Mouse (Mus musculus): ENCODE measurements around the gene Gm20708.
A peak's percentile ranks its signal among the peaks of the same experiment; 100 is the strongest.
"Not testable (repeated sequence)": the region's sequence is repeated elsewhere in the genome, so short reads cannot be mapped to it uniquely, and the experiment has no call there.

Gene Gm20708

GRCm38 (mm10) chr11:117810401-117811046 is 1.1 kb downstream of the Gm20708 start:
- peak; percentile 65 for DNase-seq (ENCODE audit: low read depth, low spot score)

- DNase-seq (ENCODE audit: low read depth, low spot score), result no peak
These were observed 4.4 kb downstream of the Gm20708 start for GRCm38 (mm10) chr11:117813867-117814266.

- DNase-seq (ENCODE audit: low read depth, low spot score), result no peak
These were observed 5.4 kb downstream of the Gm20708 start for GRCm38 (mm10) chr11:117814704-117815366.

- not testable (repeated sequence) for DNase-seq (ENCODE audit: low read depth, low spot score)
These were observed 6.4 kb downstream of the Gm20708 start for GRCm38 (mm10) chr11:117815850-117816249.

GRCm38 (mm10) chr11:117816389-117816996 is 7.0 kb downstream of the Gm20708 start:
- DNase-seq (ENCODE audit: low read depth, low spot score), result no peak

GRCm38 (mm10) chr11:117819095-117819494 is 9.6 kb downstream of the Gm20708 start:
- DNase-seq (ENCODE audit: low read depth, low spot score), result no peak

GRCm38 (mm10) chr11:117820173-117820572 is 10.7 kb downstream of the Gm20708 start:
- DNase-seq (ENCODE audit: low read depth, low spot score), result no peak

- no peak for DNase-seq (ENCODE audit: low read depth, low spot score)
These were observed 12.4 kb downstream of the Gm20708 start for GRCm38 (mm10) chr11:117821868-117822267.

GRCm38 (mm10) chr11:117822728-117823241 is 13.3 kb downstream of the Gm20708 start:
- DNase-seq (ENCODE audit: low read depth, low spot score), result no peak

- no peak for DNase-seq (ENCODE audit: low read depth, low spot score)
These were observed 13.9 kb downstream of the Gm20708 start for GRCm38 (mm10) chr11:117823411-117823810.

GRCm38 (mm10) chr11:117824060-117824969 is 14.8 kb downstream of the Gm20708 start:
- peak; percentile 62 for DNase-seq (ENCODE audit: low read depth, low spot score)

GRCm38 (mm10) chr11:117825333-117826101 is 16.0 kb downstream of the Gm20708 start, which contains the start of the genes Afmid and Tk1:
TSS of gene Afmid (plus strand) at chr11:117825924.
TSS of gene Tk1 (minus strand) at chr11:117826092.
- no peak for DNase-seq (ENCODE audit: low read depth, low spot score)

- no peak for DNase-seq (ENCODE audit: low read depth, low spot score)
These were observed 16.7 kb downstream of the Gm20708 start for GRCm38 (mm10) chr11:117826164-117826563.

GRCm38 (mm10) chr11:117826916-117827315 is 17.4 kb downstream of the Gm20708 start:
- DNase-seq (ENCODE audit: low read depth, low spot score), result no peak

- DNase-seq (ENCODE audit: low read depth, low spot score), result no peak
These were observed 17.9 kb downstream of the Gm20708 start for GRCm38 (mm10) chr11:117827386-117827785.

GRCm38 (mm10) chr11:117828149-117828887 is 18.9 kb downstream of the Gm20708 start:
- DNase-seq (ENCODE audit: low read depth, low spot score), result no peak

- no peak for DNase-seq (ENCODE audit: low read depth, low spot score)
These were observed 19.6 kb downstream of the Gm20708 start for GRCm38 (mm10) chr11:117828888-117829604.

GRCm38 (mm10) chr11:117829671-117830215 is 20.3 kb downstream of the Gm20708 start:
- DNase-seq (ENCODE audit: low read depth, low spot score), result no peak

- no peak for DNase-seq (ENCODE audit: low read depth, low spot score)
These were observed 20.9 kb downstream of the Gm20708 start for GRCm38 (mm10) chr11:117830401-117830800.

Data from retina, postnatal 7 days (tissue).